Mouse (Mus musculus): ENCODE results near the gene Itih5. TPM values are rescaled to one million over a fixed set of nuclear protein-coding genes. Genes with fewer than 3 reads are reported as not detected.

Itih5 gene
- total and polyA plus RNA-seq, 3 experiments = not detected

DNA sequence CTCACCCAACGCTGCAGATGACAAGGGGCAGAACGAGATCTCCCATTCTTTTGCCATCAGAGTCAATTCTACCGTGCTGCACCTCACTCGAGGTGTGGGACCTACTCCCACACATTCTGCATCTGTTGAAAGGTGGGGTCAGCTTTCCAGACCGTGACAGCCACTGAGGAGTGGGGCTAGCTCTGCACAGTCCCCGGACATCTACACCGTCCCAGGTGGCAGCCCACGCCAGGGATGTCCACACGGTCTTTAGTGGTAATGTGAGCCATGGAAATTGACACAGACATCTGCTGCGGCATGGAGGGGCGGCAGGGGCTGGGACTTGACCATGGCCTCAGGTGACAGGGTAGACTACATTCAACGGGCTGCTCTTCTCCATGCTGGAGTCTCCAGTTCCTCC lies 60.1 kb downstream of the Itih5 start:
- no peak for TF ChIP-seq UBTF (IDR thresholded peaks at IDR 0.05; ENCODE audit: borderline replicate concordance, insufficient read depth, low read depth, low read length)
- no peak for TF ChIP-seq ELF1 (IDR thresholded peaks at IDR 0.05; ENCODE audit: low read depth, low read length)
- TF ChIP-seq ETS1 (IDR thresholded peaks at IDR 0.05; ENCODE audit: low read depth, low read length) = no peak
- TF ChIP-seq MXI1 (IDR thresholded peaks at IDR 0.05; ENCODE audit: low read depth, low read length) = no peak
- no peak for TF ChIP-seq BHLHE40 (IDR thresholded peaks at IDR 0.05; ENCODE audit: borderline replicate concordance, low read depth, low read length)
- TF ChIP-seq NELFE (IDR thresholded peaks at IDR 0.05; ENCODE audit: low read depth, low read length) = no peak
- no peak for TF ChIP-seq CHD1 (IDR thresholded peaks at IDR 0.05; ENCODE audit: low read depth, low read length)
- TF ChIP-seq RAD21 (IDR thresholded peaks at IDR 0.05; ENCODE audit: low read depth, low read length) = no peak
- Histone ChIP-seq H3K9ac (ENCODE audit: control insufficient read depth, low read depth, low read length, poor library complexity, severe bottlenecking) (no peak overlapping the region), H3K27ac (ENCODE audit: control insufficient read depth, low read depth, low read length) (no peak overlapping the region), H3K79me2 (ENCODE audit: control insufficient read depth, insufficient read depth, low read length, poor library complexity) (no peaks in the 10 kb centered on the region), H3K4me1 (ENCODE audit: control insufficient read depth in 1 of 2, insufficient read depth in 2 of 2, low read length in 2 of 2) (no peaks in the 10 kb centered on the region), H3K4me3 (ENCODE audit: control insufficient read depth in 1 of 2, insufficient read depth in 1 of 2, low read depth in 2 of 2, low read length in 2 of 2) (no peak overlapping the region), H3K9me3 (replicated peaks; ENCODE audit: insufficient read depth, low read length) (no peaks in the 10 kb centered on the region), H3K36me3 (ENCODE audit: control insufficient read depth in 1 of 2, insufficient read depth in 2 of 2, low read length in 2 of 2) (no peaks in the 10 kb centered on the region), H3K27me3 (ENCODE audit: control insufficient read depth in 1 of 2, insufficient read depth in 2 of 2, low read length in 2 of 2) (no peaks in the 10 kb centered on the region)
- no peak for DNase-seq (ENCODE audit: low read depth, low spot score)

DNA sequence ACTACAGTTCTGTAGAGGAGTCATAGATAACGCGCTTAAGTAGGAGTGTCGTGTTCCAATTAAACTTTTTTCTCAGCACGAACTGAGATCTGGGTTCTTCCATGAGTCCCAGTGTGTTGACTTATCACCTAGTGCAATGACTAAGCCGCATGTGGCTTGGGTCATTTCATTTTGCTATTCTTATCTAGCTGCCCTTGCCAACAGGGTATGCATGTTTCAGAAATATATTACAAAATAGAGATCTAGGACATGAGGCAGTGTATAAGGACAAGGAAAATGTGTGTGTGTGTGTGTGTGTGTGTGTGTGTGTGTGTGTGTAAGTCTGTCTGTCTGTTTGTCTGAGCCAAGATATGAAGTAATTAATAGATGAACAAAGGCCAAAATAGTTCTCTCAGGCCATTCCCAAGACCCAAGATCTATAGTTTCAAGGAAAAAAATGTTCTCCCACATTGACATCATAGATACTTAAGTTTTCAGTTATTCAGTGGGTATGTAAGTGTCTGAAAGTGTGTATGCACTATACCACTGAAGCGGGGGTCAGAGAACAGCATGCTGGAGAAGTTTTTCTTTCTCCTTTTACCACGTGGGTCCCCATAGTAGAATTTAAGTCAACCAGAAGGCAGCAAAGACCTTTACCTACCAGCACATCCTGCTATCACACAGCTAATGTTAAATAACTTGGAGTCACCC lies 62.6 kb downstream of the Itih5 start:
- no peak overlapping the region for H3K27ac ChIP-seq (ENCODE audit: control insufficient read depth, low read depth, low read length)
- TF ChIP-seq ETS1 (IDR thresholded peaks at IDR 0.05; ENCODE audit: low read depth, low read length) (no peak), MEF2A (IDR thresholded peaks at IDR 0.05; ENCODE audit: extremely low read depth, insufficient replicate concordance, low read depth, low read length, poor library complexity, severe bottlenecking) (no peak), SMC3 (IDR thresholded peaks at IDR 0.05; ENCODE audit: low read depth, low read length) (no peak), MYC (IDR thresholded peaks at IDR 0.05; ENCODE audit: low read depth, low read length) (no peak), E2F4 (IDR thresholded peaks at IDR 0.05; ENCODE audit: borderline replicate concordance, low read depth, low read length) (no peak), CHD2 (IDR thresholded peaks at IDR 0.05; ENCODE audit: low read length) (no peak), MAFK (IDR thresholded peaks at IDR 0.05; ENCODE audit: borderline replicate concordance, low read depth, low read length) (no peak), MAZ (IDR thresholded peaks at IDR 0.05; ENCODE audit: low read depth, low read length) (no peak), NELFE (IDR thresholded peaks at IDR 0.05; ENCODE audit: low read depth, low read length) (no peak), USF2 (IDR thresholded peaks at IDR 0.05; ENCODE audit: borderline replicate concordance in 1 of 2, insufficient read depth in 1 of 2, low read depth in 1 of 2, low read length in 2 of 2) (no peak), USF1 (IDR thresholded peaks at IDR 0.05; ENCODE audit: low read depth, low read length) (no peak), SIN3A (IDR thresholded peaks at IDR 0.05; ENCODE audit: low read length) (no peak), ZMIZ1 (IDR thresholded peaks at IDR 0.05; ENCODE audit: low read depth, low read length) (no peak), GATA1 (IDR thresholded peaks at IDR 0.05; ENCODE audit: low read depth, low read length) (no peak), UBTF (IDR thresholded peaks at IDR 0.05; ENCODE audit: borderline replicate concordance, insufficient read depth, low read depth, low read length) (no peak), TBP (IDR thresholded peaks at IDR 0.05; ENCODE audit: low read depth, low read length) (no peak), POLR2A (IDR thresholded peaks at IDR 0.05; ENCODE audit: control insufficient read depth in 1 of 2, insufficient read depth in 1 of 2, low read depth in 1 of 2, low read length in 2 of 2, poor library complexity in 1 of 2) (no peak), TCF12 (IDR thresholded peaks at IDR 0.05; ENCODE audit: low read depth, low read length) (no peak), MAX (IDR thresholded peaks at IDR 0.05; ENCODE audit: low read length) (no peak)

More for the DNA sequence above, 62.6 kb downstream of the Itih5 start:
- Histone ChIP-seq H3K36me3 (ENCODE audit: control insufficient read depth in 1 of 2, insufficient read depth in 2 of 2, low read length in 2 of 2) (no peaks in the 10 kb centered on the region), H3K4me3 (ENCODE audit: control insufficient read depth in 1 of 2, insufficient read depth in 1 of 2, low read depth in 2 of 2, low read length in 2 of 2) (no peak overlapping the region), H3K9me3 (replicated peaks; ENCODE audit: insufficient read depth, low read length) (no peaks in the 10 kb centered on the region), H3K4me1 (ENCODE audit: control insufficient read depth in 1 of 2, insufficient read depth in 2 of 2, low read length in 2 of 2) (no peaks in the 10 kb centered on the region), H3K9ac (ENCODE audit: control insufficient read depth, low read depth, low read length, poor library complexity, severe bottlenecking) (no peak overlapping the region), H3K27me3 (ENCODE audit: control insufficient read depth in 1 of 2, insufficient read depth in 2 of 2, low read length in 2 of 2) (no peaks in the 10 kb centered on the region), H3K79me2 (ENCODE audit: control insufficient read depth, insufficient read depth, low read length, poor library complexity) (no peaks in the 10 kb centered on the region)
- DNase-seq (ENCODE audit: low read depth, low spot score) = no peak
